13 mouse cellular contexts compared by ENCODE assay signal in the genomic region with DNA sequence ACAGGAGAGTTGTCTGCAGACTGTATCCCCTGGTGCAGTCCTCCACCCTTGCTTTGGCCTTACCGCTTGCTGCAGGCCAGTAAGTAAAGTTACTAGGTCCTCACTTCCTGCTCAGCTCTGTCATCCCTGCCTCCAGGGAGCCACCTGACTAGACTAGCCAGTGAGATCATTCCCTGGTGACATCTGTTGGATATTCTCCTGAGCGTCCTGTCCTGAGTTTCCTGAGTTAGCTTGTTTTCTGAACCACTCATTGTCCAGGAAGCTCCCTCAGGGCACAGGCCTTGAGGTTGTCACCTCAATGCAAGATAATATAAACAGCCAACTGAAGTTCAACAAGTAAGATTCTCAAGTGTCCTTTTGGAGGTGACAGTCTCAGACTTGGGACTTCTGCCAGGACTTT. TPM values are rescaled to one million over a fixed set of nuclear protein-coding genes. Genes with fewer than 3 reads are reported as not detected.
A peak's percentile ranks its signal among the peaks of the same experiment; 100 is the strongest.
DNase-seq lines count a peak whose midpoint lies in the region; ATAC-seq and TF ChIP-seq lines count a peak whose summit lies in the region.
"Had no signal": no experiment of that assay in that cellular context is flagged by ENCODE, and none has a peak within 500 bp of the region (broad histone marks: within the 10 kb centered on the region; RNA-seq: fewer than 3 reads in every experiment).

No protein-coding gene starts in this region.

- H3K9me3 ChIP-seq in heart, embryonic 14.5 days (ENCODE audit: control insufficient read depth, low read length): no peaks in the 10 kb centered on the region
- H3K9me3 ChIP-seq in lung, embryonic 14.5 days (ENCODE audit: low read depth, low read length): no peaks in the 10 kb centered on the region
- H3K9me3 ChIP-seq: heart, embryonic 10.5 days; limb, embryonic 15.5 days had no signal

- ATAC-seq in heart, embryonic 14.5 days (ENCODE audit: insufficient number of reproducible peaks, insufficient read depth, low FRiP score, low read depth): no peak
- peak; percentile 36; the same call in 1 of the 2 replicates for ATAC-seq in lung, embryonic 14.5 days (ENCODE audit: insufficient read depth)

- peak overlapping the region; percentile 22 to 27; a peak in 2 of 4 replicates for H3K27ac ChIP-seq in heart, embryonic 14.5 days (replicated peaks in 1 of 2; ENCODE audit: control insufficient read depth in 1 of 2, insufficient read depth in 1 of 2, low read depth in 2 of 2, low read length in 2 of 2)
- H3K27ac ChIP-seq in lung, embryonic 14.5 days (ENCODE audit: low read depth): no peak overlapping the region
- H3K27ac ChIP-seq in bone marrow macrophage, adult 2 months (ENCODE audit: insufficient read depth, low read depth, low read length): peak overlapping the region; percentile 39
- H3K27ac ChIP-seq in macrophage: peak overlapping the region; percentile 29
- H3K27ac ChIP-seq: heart, embryonic 10.5 days; limb, embryonic 15.5 days had no signal

- H3K79me2 ChIP-seq in macrophage (ENCODE audit: inconsistent target): peaks cover 100% of the 10 kb centered on the region

- H3K4me3 ChIP-seq in heart, embryonic 14.5 days (ENCODE audit: control insufficient read depth in 1 of 2, insufficient read depth in 1 of 2, low read depth in 1 of 2, low read length in 2 of 2): no peak overlapping the region
- no peak overlapping the region for H3K4me3 ChIP-seq in lung, embryonic 14.5 days (ENCODE audit: low read depth, low read length)
- no peak overlapping the region for H3K4me3 ChIP-seq in bone marrow macrophage, adult 2 months (ENCODE audit: insufficient read depth, low read length)
- no peak overlapping the region for H3K4me3 ChIP-seq in macrophage (ENCODE audit: inconsistent target)
- H3K4me3 ChIP-seq: heart, embryonic 10.5 days; limb, embryonic 15.5 days had no signal

- H3K27me3 ChIP-seq in heart, embryonic 14.5 days (ENCODE audit: control insufficient read depth, insufficient read depth, low read length): no peaks in the 10 kb centered on the region
- H3K27me3 ChIP-seq in lung, embryonic 14.5 days (ENCODE audit: insufficient read depth, low read length): no peaks in the 10 kb centered on the region
- H3K27me3 ChIP-seq: limb, embryonic 15.5 days had no signal

- TF ChIP-seq CTCF in lung, embryonic 14.5 days (IDR thresholded peaks at IDR 0.05; ENCODE audit: low read depth): no peak
- no peak for TF ChIP-seq CTCF in bone marrow macrophage, adult 2 months (IDR thresholded peaks at IDR 0.05; ENCODE audit: low read depth, low read length)

- no peak overlapping the region for H3K4me2 ChIP-seq in heart, embryonic 14.5 days (ENCODE audit: low read length)
- no peak overlapping the region for H3K4me2 ChIP-seq in lung, embryonic 14.5 days
- H3K4me2 ChIP-seq: limb, embryonic 15.5 days; midbrain, embryonic 11.5 days had no signal

- intact Hi-C loops in heart, postnatal 14 days (cut with DNase I): no loop called here

- TF ChIP-seq POLR2A in bone marrow macrophage, adult 2 months (IDR thresholded peaks at IDR 0.05; ENCODE audit: borderline replicate concordance, low read depth, low read length): no peak

- peaks cover 13 to 20% of the 10 kb centered on the region in 2 experiments for H3K4me1 ChIP-seq in heart, embryonic 14.5 days (ENCODE audit: control insufficient read depth in 2 of 2, insufficient read depth in 2 of 2, low read length in 2 of 2)
- H3K4me1 ChIP-seq in lung, embryonic 14.5 days (ENCODE audit: insufficient read depth): peaks cover 19% of the 10 kb centered on the region
- H3K4me1 ChIP-seq in bone marrow macrophage, adult 2 months (ENCODE audit: control insufficient read depth, insufficient read depth, low read length): peaks cover 76% of the 10 kb centered on the region

- H3K36me3 ChIP-seq in heart, embryonic 14.5 days (ENCODE audit: control insufficient read depth, insufficient read depth, low read length): peaks cover 4% of the 10 kb centered on the region; the same call in 1 of the 2 replicates
- H3K36me3 ChIP-seq in lung, embryonic 14.5 days (ENCODE audit: insufficient read depth): peaks cover 6% of the 10 kb centered on the region; the same call in 1 of the 2 replicates
- no peaks in the 10 kb centered on the region for H3K36me3 ChIP-seq in macrophage (ENCODE audit: inconsistent target)
- H3K36me3 ChIP-seq: limb, embryonic 15.5 days had no signal

- WGBS in heart, embryonic 14.5 days: 51% methylated on average over 2 of the region's 2 CpGs
- WGBS in lung, embryonic 14.5 days: 47% methylated on average over 2 of the region's 2 CpGs
- 79% methylated on average over 2 of the region's 2 CpGs for WGBS in macrophage (ENCODE audit: missing documents)

- no peak for DNase-seq in heart, postnatal 14 days
- DNase-seq in lung, embryonic 14.5 days: peak; percentile 42
- DNase-seq in lung, adult 18-20 months: no peak
- no peak for DNase-seq in retina, postnatal 1 day
- DNase-seq in retina, embryonic 14.5 days (ENCODE audit: low spot score): no peak
- DNase-seq: right cerebral cortex, adult 18-20 months; thymus, postnatal 14 days had no signal

- H3K9ac ChIP-seq in heart, embryonic 14.5 days (ENCODE audit: low read length): no peak overlapping the region
- no peak overlapping the region for H3K9ac ChIP-seq in lung, embryonic 14.5 days
- H3K9ac ChIP-seq: limb, embryonic 15.5 days had no signal

RNA-seq across cellular contexts. Expression of a gene that starts 10.9 kb away (rescaled TPM):
- 57.7 and 69.7 TPM in 2 replicates for polyA plus RNA-seq in heart, embryonic 14.5 days (2014; fragmentation: Nextera tagmentation; extraction: Ambion mirVana)
- 1 to 10 TPM; 7.9 to 9.1 TPM for total RNA-seq in heart, postnatal 14 days (2021)
- polyA plus RNA-seq in lung, embryonic 14.5 days (2014; fragmentation: Nextera tagmentation; extraction: Ambion mirVana): 129 and 134 TPM in 2 replicates
- 15.8 and 17.0 TPM in 2 replicates for polyA plus RNA-seq in bone marrow macrophage, adult 2 months (2012; ENCODE audit: insufficient read depth, insufficient read length, missing spikeins)
- total RNA-seq in macrophage (2018; cell fraction: chromatin; rRNA removed): 10 to 100 TPM in 24 of 26 experiments, 1 to 10 TPM in 2; 7.6 to 91.2 (median 22.2) TPM
- total RNA-seq in macrophage (2018; cell fraction: cytosol; rRNA removed): 10 to 100 TPM; 21.6 to 55.9 (median 38.0) TPM
- 100 to 1,000 TPM in 1 of 26 experiments, 10 to 100 TPM in 24, 1 to 10 TPM in 1; 9.4 to 134 (median 28.9) TPM for total RNA-seq in macrophage (2018; cell fraction: nucleus; rRNA removed)
- 25.6 to 82.5 TPM (median 33.5 TPM) in 3 replicates for polyA plus RNA-seq in macrophage (2018)
